Mouse (Mus musculus) NIH3T3 (cell line): ENCODE data around the gene Neil1.

Experiments used
- DNase-seq: peaks from one replicate; pipeline ENCODE4 v3.0.0-alpha.2; 2012; ENCODE audit warnings: low read depth

The Neil1 gene

DNA sequence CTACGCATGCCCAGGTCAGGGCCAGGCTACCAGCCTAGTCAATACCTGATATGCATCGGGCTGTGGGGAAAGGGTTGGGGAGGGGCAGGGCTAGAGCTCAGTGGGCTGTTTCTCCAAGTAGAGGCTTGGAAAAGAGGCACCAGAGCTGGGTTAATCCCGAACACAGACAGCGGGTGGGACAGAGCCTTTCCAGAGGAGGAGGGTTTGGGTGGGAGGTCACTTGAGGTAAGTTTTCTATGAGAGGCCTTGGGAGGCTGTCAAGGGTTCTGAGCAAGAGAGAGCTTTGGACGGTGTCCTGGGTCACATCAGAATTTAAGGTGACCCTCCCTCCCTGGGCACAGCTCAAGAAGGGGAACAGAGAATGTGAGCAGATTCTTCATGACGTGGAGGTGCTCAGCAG lies 9.6 kb downstream of the Neil1 start:
- DNase-seq: no peak

- no peak for DNase-seq
Measured at GRCm38 (mm10) chr9:57137777-57138176, 10.3 kb downstream of the Neil1 start.

DNA sequence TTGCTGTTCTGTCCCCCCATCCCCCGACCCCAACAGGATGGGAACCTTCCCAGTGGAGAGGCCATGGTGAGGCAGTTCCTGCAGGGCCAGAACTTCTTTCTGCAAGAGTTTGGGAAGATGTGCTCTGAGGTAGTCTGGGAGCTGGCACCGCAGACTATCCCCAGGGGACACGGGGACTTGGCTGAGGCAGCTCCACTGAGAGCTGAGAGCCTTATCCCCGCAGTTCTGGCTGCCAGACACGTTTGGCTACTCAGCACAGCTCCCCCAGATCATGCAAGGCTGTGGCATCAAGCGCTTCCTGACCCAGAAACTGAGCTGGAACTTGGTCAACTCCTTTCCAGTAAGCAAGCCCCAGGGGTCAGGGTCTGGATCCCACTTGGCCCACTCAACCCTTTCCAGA lies 10.9 kb downstream of the Neil1 start:
- DNase-seq: no peak

- peak; percentile 96 for DNase-seq
Measured at GRCm38 (mm10) chr9:57130577-57131433, 17.3 kb downstream of the Neil1 start, which contains the start of gene Man2c1. Gene Man2c1 (plus strand): TSS chr9:57130690.

DNA sequence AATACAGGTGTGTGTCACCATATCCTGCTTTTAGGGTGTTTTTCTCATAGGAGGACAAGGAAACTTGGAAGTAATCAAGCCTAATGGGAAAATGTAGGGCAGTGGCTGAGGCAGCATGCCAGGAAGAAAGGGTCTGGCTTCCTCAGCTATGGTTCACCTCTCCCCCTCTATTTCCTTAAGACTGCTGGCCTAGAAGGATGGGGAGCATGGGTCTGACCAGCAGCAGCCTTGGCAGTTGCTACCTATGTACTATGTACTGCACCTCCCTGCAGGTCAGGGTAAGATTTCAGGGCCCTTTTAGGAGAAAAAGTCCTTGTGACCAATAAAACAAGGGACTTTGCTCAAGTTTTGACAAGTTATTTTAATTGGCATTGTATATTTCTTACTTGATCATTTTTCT lies 18.5 kb downstream of the Neil1 start:
- no peak for DNase-seq

DNA sequence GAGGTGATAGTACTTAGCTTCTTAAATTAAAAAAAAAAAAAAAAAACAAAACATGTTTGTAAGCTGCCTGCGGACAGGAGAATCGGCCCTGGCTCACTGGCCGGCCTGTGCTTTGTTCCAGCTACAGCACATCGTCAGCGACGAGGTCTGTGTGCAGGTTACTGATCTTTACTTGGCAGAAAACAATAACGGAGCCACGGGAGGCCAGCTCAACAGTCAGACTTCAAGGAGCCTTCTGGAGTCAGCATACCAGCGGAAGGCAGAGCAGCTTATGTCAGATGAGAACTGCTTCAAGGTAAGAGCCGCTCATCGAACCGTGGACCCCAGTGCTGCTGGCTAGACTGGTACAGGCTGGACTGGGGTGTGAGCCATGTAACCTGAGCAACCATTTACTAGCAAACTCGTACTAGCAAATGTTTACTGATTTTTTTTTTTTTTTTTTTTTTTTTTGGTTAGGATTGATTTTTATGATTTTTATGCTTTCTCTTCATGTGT lies 30.8 kb downstream of the Neil1 start:
- no peak for DNase-seq
